In the genomic region with DNA sequence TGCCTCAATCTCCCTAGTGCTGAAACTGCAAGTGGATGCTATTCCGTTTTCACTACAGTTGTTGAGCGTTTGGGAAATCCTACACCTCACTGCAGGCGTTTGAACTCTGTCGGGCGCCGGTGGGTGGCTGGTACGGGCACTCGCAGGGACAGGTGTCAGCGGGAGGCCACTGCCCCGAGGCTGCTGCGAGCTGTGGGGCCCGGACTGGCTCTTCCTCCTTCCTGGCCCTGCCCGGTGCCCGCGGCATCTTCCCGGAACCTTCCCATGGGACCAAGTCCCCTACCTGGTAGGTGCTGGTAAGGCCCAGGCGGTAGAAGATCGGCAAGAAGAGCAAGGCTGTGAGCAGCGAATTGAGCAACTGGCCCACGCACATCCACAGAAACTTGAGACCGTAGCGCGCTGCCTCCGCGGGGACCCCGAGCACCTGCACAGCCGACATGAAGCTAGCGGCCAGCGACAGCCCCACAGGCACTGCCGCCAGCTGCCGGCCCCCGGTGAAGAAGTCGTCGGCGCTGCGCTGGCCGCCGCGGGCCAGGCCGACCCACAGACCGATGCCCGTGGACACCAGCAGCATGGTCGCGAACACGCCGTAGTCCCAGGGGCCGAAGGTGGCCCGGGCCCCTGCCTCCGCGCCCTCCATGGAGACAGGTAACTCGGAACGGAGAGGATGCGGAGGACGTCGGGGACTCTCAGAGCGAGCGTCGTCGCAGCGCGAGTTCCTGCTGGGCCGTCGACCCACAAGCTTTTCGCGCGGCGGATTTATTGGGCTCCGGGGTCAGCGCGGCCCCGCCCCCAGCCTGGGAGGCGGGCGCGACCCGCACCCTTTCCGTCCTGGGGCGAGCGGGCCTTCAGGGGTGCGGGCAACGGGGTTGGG, we compare ENCODE assay signal across 8 mouse cellular contexts. TPM values are rescaled to one million over a fixed set of nuclear protein-coding genes. Genes with fewer than 3 reads are reported as not detected.
A peak's percentile ranks its signal among the peaks of the same experiment; 100 is the strongest.
DNase-seq lines count a peak whose midpoint lies in the region; ATAC-seq and TF ChIP-seq lines count a peak whose summit lies in the region.

A gene (minus strand): TSS at position 736 of the 874 bp plus-strand sequence.

- 4% methylated on average over 80 of the region's 80 CpGs for WGBS in heart, embryonic 12.5 days
- WGBS in forebrain, embryonic 16.5 days = 5% methylated on average over 80 of the region's 80 CpGs
- 2% methylated on average over 80 of the region's 80 CpGs for WGBS in midbrain, embryonic 10.5 days

- no peak for TF ChIP-seq CTCF in ES-Bruce4 (IDR thresholded peaks at IDR 0.05; ENCODE audit: low read depth, low read length)

- peaks cover 70% of the 10 kb centered on the region for H3K27me3 ChIP-seq in heart, embryonic 12.5 days (replicated peaks)
- peaks cover 3% of the 10 kb centered on the region; the same call in 1 of the 2 replicates for H3K27me3 ChIP-seq in ES-Bruce4 (ENCODE audit: control insufficient read depth, insufficient read depth, low read length, poor library complexity, severe bottlenecking)
- peaks cover 30% of the 10 kb centered on the region for H3K27me3 ChIP-seq in forebrain, embryonic 16.5 days (replicated peaks; ENCODE audit: control insufficient read depth, insufficient read depth, low read length)
- peaks cover 73% of the 10 kb centered on the region for H3K27me3 ChIP-seq in midbrain, embryonic 10.5 days (ENCODE audit: low read depth, poor library complexity, severe bottlenecking)

- no peak for TF ChIP-seq POLR2A in ES-Bruce4 (IDR thresholded peaks at IDR 0.05; ENCODE audit: insufficient read depth, low read length)

- no peak for TF ChIP-seq EP300 in ES-Bruce4 (IDR thresholded peaks at IDR 0.05; ENCODE audit: insufficient read depth, low read depth, low read length)

- no peak for DNase-seq in heart, postnatal 4 days
- peak; percentile 57 for DNase-seq in midbrain, embryonic 10.5 days (ENCODE audit: low spot score)
- DNase-seq in urinary bladder, adult 18-20 months (ENCODE audit: low spot score in 2 of 2) = no peak
- DNase-seq in right cerebral cortex, postnatal 25 days = no peak
- no peak for DNase-seq in spleen, adult 12 weeks (ENCODE audit: low spot score)

- H3K9ac ChIP-seq in heart, embryonic 12.5 days = peak within 1 kb of the TSS; percentile 6; the same call in 1 of the 2 replicates
- H3K9ac ChIP-seq in ES-Bruce4 (ENCODE audit: low read depth, poor library complexity, severe bottlenecking) = peak within 1 kb of the TSS; percentile 69
- peak within 1 kb of the TSS; percentile 38 for H3K9ac ChIP-seq in forebrain, embryonic 16.5 days (replicated peaks; ENCODE audit: low read depth, low read length)

- H3K9me3 ChIP-seq in heart, embryonic 12.5 days (replicated peaks) = peaks cover 4% of the 10 kb centered on the region; the same call in 1 of the 2 replicates
- H3K9me3 ChIP-seq in ES-Bruce4 (replicated peaks; ENCODE audit: control insufficient read depth, insufficient read depth, low read length, poor library complexity, severe bottlenecking) = no peaks in the 10 kb centered on the region
- H3K9me3 ChIP-seq in forebrain, embryonic 16.5 days (ENCODE audit: control insufficient read depth, low read length) = no peaks in the 10 kb centered on the region
- no peaks in the 10 kb centered on the region for H3K9me3 ChIP-seq in midbrain, embryonic 10.5 days (replicated peaks)

- no peak within 1 kb of the TSS for H3K27ac ChIP-seq in heart, embryonic 12.5 days (ENCODE audit: poor library complexity, severe bottlenecking)
- no peak within 1 kb of the TSS for H3K27ac ChIP-seq in ES-Bruce4 (ENCODE audit: insufficient read depth, low read length)
- no peak within 1 kb of the TSS for H3K27ac ChIP-seq in forebrain, embryonic 16.5 days (ENCODE audit: low read length)
- H3K27ac ChIP-seq in midbrain, embryonic 10.5 days (replicated peaks) = 0 out of 2 replicates have a peak within 1 kb of the TSS, but pooled peaks have one; percentile 33

- H3K4me2 ChIP-seq in heart, embryonic 12.5 days = peak within 1 kb of the TSS; percentile 59
- peak within 1 kb of the TSS; percentile 21; the same call in 1 of the 2 replicates for H3K4me2 ChIP-seq in forebrain, embryonic 16.5 days (ENCODE audit: low read length)

- no peak for ATAC-seq in heart, embryonic 12.5 days (ENCODE audit: insufficient number of reproducible peaks, low FRiP score)
- ATAC-seq in forebrain, embryonic 16.5 days = no peak

- H3K36me3 ChIP-seq in heart, embryonic 12.5 days = peaks cover 27% of the 10 kb centered on the region
- H3K36me3 ChIP-seq in ES-Bruce4 (ENCODE audit: control insufficient read depth, insufficient read depth, low read length, poor library complexity, severe bottlenecking) = peaks cover 31% of the 10 kb centered on the region
- peaks cover 19% of the 10 kb centered on the region for H3K36me3 ChIP-seq in forebrain, embryonic 16.5 days (ENCODE audit: control insufficient read depth, insufficient read depth)
- peaks cover 35% of the 10 kb centered on the region for H3K36me3 ChIP-seq in midbrain, embryonic 10.5 days

- peak within 1 kb of the TSS; percentile 37 for H3K4me3 ChIP-seq in heart, embryonic 12.5 days
- H3K4me3 ChIP-seq in ES-Bruce4 (ENCODE audit: low read depth, low read length) = peak within 1 kb of the TSS; percentile 37
- H3K4me3 ChIP-seq in forebrain, embryonic 16.5 days (replicated peaks; ENCODE audit: low read length) = no peak within 1 kb of the TSS
- peak within 1 kb of the TSS; percentile 46 for H3K4me3 ChIP-seq in midbrain, embryonic 10.5 days

- peaks cover 34% of the 10 kb centered on the region for H3K4me1 ChIP-seq in heart, embryonic 12.5 days (replicated peaks)
- no peaks in the 10 kb centered on the region for H3K4me1 ChIP-seq in ES-Bruce4 (ENCODE audit: control insufficient read depth, insufficient read depth, low read length)
- peaks cover 18% of the 10 kb centered on the region for H3K4me1 ChIP-seq in forebrain, embryonic 16.5 days (replicated peaks; ENCODE audit: control insufficient read depth, insufficient read depth, low read length)
- peaks cover 43% of the 10 kb centered on the region for H3K4me1 ChIP-seq in midbrain, embryonic 10.5 days

RNA-seq across cellular contexts. Expression of the gene that starts here (rescaled TPM):
- polyA plus RNA-seq in heart, embryonic 12.5 days (2016; fragmentation: Nextera tagmentation; extraction: Ambion mirVana) = 0.11 TPM in 1 of 2 replicates, not detected in the other
- total RNA-seq in heart, postnatal 4 days (2021) = under 1 TPM in 1 of 2 experiments, not detected in 1; 0.11 TPM
- 13.3 TPM in 2 replicates for polyA plus RNA-seq in ES-Bruce4 (2011; ENCODE audit: insufficient read depth, insufficient read length, low read depth, missing spikeins)
- 1.6 and 1.9 TPM in 2 replicates for polyA plus RNA-seq in forebrain, embryonic 16.5 days (2015; fragmentation: Nextera tagmentation; extraction: Ambion mirVana)
- polyA plus RNA-seq in midbrain, embryonic 10.5 days (2016; fragmentation: Nextera tagmentation; extraction: Ambion mirVana) = 0.42 and 0.63 TPM in 2 replicates

Comparison
In these comparisons a context has a peak if more than half of its experiments do, and no peak if none do; other contexts are left out.
1. Peak in DNase-seq, H3K4me3 ChIP-seq and H3K27ac ChIP-seq in midbrain, embryonic 10.5 days; RNA of the gene not detected or under 1 TPM.
2. H3K9ac ChIP-seq: peak in every context shown above with its lines; median percentile 69 in ES-Bruce4; 38 in forebrain, embryonic 16.5 days; 6 in heart, embryonic 12.5 days.